Mouse (Mus musculus) MEL (cell line): ENCODE measurements around the gene Abhd10. TPM values are rescaled to one million over a fixed set of nuclear protein-coding genes. Genes with fewer than 3 reads are reported as not detected.

Source experiments
- DNase-seq: peaks from one replicate; pipeline ENCODE4 v3.0.0; 2011; ENCODE audit warnings: low read depth, low spot score
- H3K27ac ChIP-seq: 2 replicates; pipeline ENCODE4 v1.5.1; 2012; ENCODE audit warnings: low read depth, mild to moderate bottlenecking, control low read depth, low read length, moderate library complexity; ENCODE audit not compliant: control insufficient read depth
- H3K27me3 ChIP-seq, 2 experiments: fragments of 150-350 bp in 1 of 2; sonication (generic) in 1 of 2; 2 replicates each; pipeline ENCODE4 v1.6.1; 2012; ENCODE audit warnings: low read length in 2 of 2, mild to moderate bottlenecking in 2 of 2, improper control_type of control experiment in 1 of 2, moderate library complexity in 1 of 2; ENCODE audit not compliant: insufficient read depth in 2 of 2, control insufficient read depth in 1 of 2
- H3K36me3 ChIP-seq, 2 experiments: 2 replicates each; pipeline ENCODE4 v1.6.1; 2012 to 2014; ENCODE audit warnings: low read length in 2 of 2, improper control_type of control experiment in 1 of 2, inconsistent platforms in 1 of 2, mild to moderate bottlenecking in 1 of 2; ENCODE audit not compliant: insufficient read depth in 2 of 2, control insufficient read depth in 1 of 2
- H3K4me1 ChIP-seq, 2 experiments: fragments of 150-350 bp in 1 of 2; sonication (generic) in 1 of 2; 2 replicates each; pipeline ENCODE4 v1.6.1; 2012; ENCODE audit warnings: low read length in 2 of 2, improper control_type of control experiment in 1 of 2, mild to moderate bottlenecking in 1 of 2; ENCODE audit not compliant: insufficient read depth in 2 of 2, control insufficient read depth in 1 of 2
- H3K4me3 ChIP-seq, 2 experiments: fragments of 150-350 bp in 1 of 2; sonication (generic) in 1 of 2; 2 replicates each; pipeline ENCODE4 v1.5.1; 2012; ENCODE audit warnings: low read depth in 2 of 2, low read length in 2 of 2, mild to moderate bottlenecking in 2 of 2, moderate library complexity in 2 of 2, control low read depth in 1 of 2, improper control_type of control experiment in 1 of 2; ENCODE audit not compliant: control insufficient read depth in 1 of 2, insufficient read depth in 1 of 2
- H3K79me2 ChIP-seq: 2 replicates; pipeline ENCODE4 v1.6.1; 2012; ENCODE audit warnings: mild to moderate bottlenecking, low read length, moderate library complexity; ENCODE audit not compliant: control insufficient read depth, poor library complexity, insufficient read depth
- H3K9ac ChIP-seq: 2 replicates; pipeline ENCODE4 v1.6.1; 2012; ENCODE audit warnings: low read depth, mild to moderate bottlenecking, control low read depth, low read length, moderate library complexity; ENCODE audit not compliant: control insufficient read depth, poor library complexity, severe bottlenecking
- H3K9me3 ChIP-seq: fragments of 150-350 bp; sonication (generic); replicated peaks from 2 replicates; pipeline ENCODE4 v1.6.1; 2012; ENCODE audit warnings: mild to moderate bottlenecking, low read length, improper control_type of control experiment, moderate library complexity; ENCODE audit not compliant: insufficient read depth
- BHLHE40 ChIP-seq: IDR thresholded peaks from 2 replicates; pipeline ENCODE4 v1.6.1; 2012; ENCODE audit warnings: low read depth, mild to moderate bottlenecking, inconsistent platforms, low read length, improper control_type of control experiment, borderline replicate concordance
- CHD2 ChIP-seq: IDR thresholded peaks from 2 replicates; pipeline ENCODE4 v1.6.1; 2011; ENCODE audit warnings: low read length, improper control_type of control experiment
- CTCF ChIP-seq, 3 experiments: IDR thresholded peaks in 2 of 3; conservative IDR thresholded peaks in 1 of 3; 2 replicates each; pipeline ENCODE4 v1.5.1; 2011 to 2012; ENCODE audit warnings: low read length in 3 of 3, low read depth in 2 of 3, mild to moderate bottlenecking in 2 of 3, improper control_type of control experiment in 1 of 3, inconsistent platforms in 1 of 3, mixed read lengths in 1 of 3, moderate library complexity in 1 of 3; ENCODE audit not compliant: control insufficient read depth in 1 of 3, insufficient read depth in 1 of 3, poor library complexity in 1 of 3, severe bottlenecking in 1 of 3
- ELF1 ChIP-seq: IDR thresholded peaks from 2 replicates; pipeline ENCODE4 v1.6.1; 2014; ENCODE audit warnings: low read depth, mild to moderate bottlenecking, inconsistent platforms, low read length, improper control_type of control experiment, moderate library complexity
- GABPA ChIP-seq: IDR thresholded peaks from 2 replicates; pipeline ENCODE4 v1.6.1; 2012; ENCODE audit warnings: low read depth, mild to moderate bottlenecking, inconsistent platforms, low read length, improper control_type of control experiment, moderate library complexity
- GATA1 ChIP-seq: IDR thresholded peaks from 2 replicates; pipeline ENCODE4 v1.6.1; 2011; ENCODE audit warnings: low read depth, low read length, improper control_type of control experiment
- HCFC1 ChIP-seq: IDR thresholded peaks from 2 replicates; pipeline ENCODE4 v1.6.1; 2012; ENCODE audit warnings: low read depth, mild to moderate bottlenecking, inconsistent platforms, low read length, improper control_type of control experiment, moderate library complexity
- KAT2A ChIP-seq: conservative IDR thresholded peaks from 2 replicates; pipeline ENCODE4 v1.6.1; 2012; ENCODE audit warnings: low read depth, low read length, improper control_type of control experiment, inconsistent platforms
- MAFK ChIP-seq: IDR thresholded peaks from 2 replicates; pipeline ENCODE4 v1.6.1; 2011; ENCODE audit warnings: low read depth, mild to moderate bottlenecking, low read length, improper control_type of control experiment, borderline replicate concordance
- MEF2A ChIP-seq: IDR thresholded peaks from 2 replicates; pipeline ENCODE4 v1.6.1; 2014; ENCODE audit warnings: low read depth, mild to moderate bottlenecking, inconsistent platforms, low read length, improper control_type of control experiment; ENCODE audit not compliant: poor library complexity, insufficient replicate concordance, severe bottlenecking; ENCODE audit errors: extremely low read depth
- MYB ChIP-seq: IDR thresholded peaks from 2 replicates; pipeline ENCODE4 v1.6.1; 2011; ENCODE audit warnings: mild to moderate bottlenecking, low read depth, low read length, improper control_type of control experiment
- NELFE ChIP-seq: IDR thresholded peaks from 2 replicates; pipeline ENCODE4 v1.6.1; 2011; ENCODE audit warnings: low read depth, low read length, improper control_type of control experiment
- NRF1 ChIP-seq: IDR thresholded peaks from 2 replicates; pipeline ENCODE4 v1.6.1; 2014; ENCODE audit warnings: low read depth, mild to moderate bottlenecking, inconsistent platforms, low read length, improper control_type of control experiment, moderate library complexity; ENCODE audit not compliant: poor library complexity, insufficient read depth, severe bottlenecking
- POLR2A ChIP-seq, 2 experiments: IDR thresholded peaks; 2 replicates each; pipeline ENCODE4 v1.6.1; 2011 to 2012; ENCODE audit warnings: low read length in 2 of 2, mild to moderate bottlenecking in 2 of 2, control low read depth in 1 of 2, improper control_type of control experiment in 1 of 2, low read depth in 1 of 2, moderate library complexity in 1 of 2; ENCODE audit not compliant: control insufficient read depth in 1 of 2, insufficient read depth in 1 of 2, poor library complexity in 1 of 2
- POLR2AphosphoS2 ChIP-seq: IDR thresholded peaks from 2 replicates; pipeline ENCODE4 v1.6.1; 2011; ENCODE audit warnings: low read length, improper control_type of control experiment
- POLR2AphosphoS5 ChIP-seq: IDR thresholded peaks from 2 replicates; pipeline ENCODE4 v1.6.1; 2012; ENCODE audit warnings: low read depth, borderline replicate concordance, mild to moderate bottlenecking, inconsistent platforms, low read length, moderate library complexity, mixed read lengths
- RAD21 ChIP-seq: IDR thresholded peaks from 2 replicates; pipeline ENCODE4 v1.6.1; 2011; ENCODE audit warnings: mild to moderate bottlenecking, low read depth, low read length, improper control_type of control experiment
- RCOR1 ChIP-seq: IDR thresholded peaks from 2 replicates; pipeline ENCODE4 v1.6.1; 2012; ENCODE audit warnings: low read depth, mild to moderate bottlenecking, inconsistent platforms, low read length, improper control_type of control experiment
- SIN3A ChIP-seq: IDR thresholded peaks from 2 replicates; pipeline ENCODE4 v1.6.1; 2012; ENCODE audit warnings: low read length, improper control_type of control experiment, inconsistent platforms
- SMC3 ChIP-seq: IDR thresholded peaks from 2 replicates; pipeline ENCODE4 v1.6.1; 2011; ENCODE audit warnings: low read depth, low read length, improper control_type of control experiment
- TAL1 ChIP-seq: IDR thresholded peaks from 2 replicates; pipeline ENCODE4 v1.6.1; 2012; ENCODE audit warnings: mild to moderate bottlenecking, inconsistent platforms, low read length, moderate library complexity, mixed read lengths
- TBP ChIP-seq: IDR thresholded peaks from 2 replicates; pipeline ENCODE4 v1.8.0; 2011; ENCODE audit warnings: low read depth, low read length, improper control_type of control experiment
- TCF12 ChIP-seq: IDR thresholded peaks from 2 replicates; pipeline ENCODE4 v1.6.1; 2014; ENCODE audit warnings: low read depth, mild to moderate bottlenecking, inconsistent platforms, low read length, improper control_type of control experiment, moderate library complexity
- UBTF ChIP-seq: IDR thresholded peaks from 2 replicates; pipeline ENCODE4 v1.6.1; 2012; ENCODE audit warnings: low read depth, mild to moderate bottlenecking, inconsistent platforms, low read length, improper control_type of control experiment, moderate library complexity, borderline replicate concordance; ENCODE audit not compliant: insufficient read depth
- USF2 ChIP-seq, 2 experiments: IDR thresholded peaks; 2 replicates each; pipeline ENCODE4 v1.6.1; 2011 to 2012; ENCODE audit warnings: improper control_type of control experiment in 2 of 2, low read length in 2 of 2, borderline replicate concordance in 1 of 2, inconsistent platforms in 1 of 2, low read depth in 1 of 2, mild to moderate bottlenecking in 1 of 2; ENCODE audit not compliant: insufficient read depth in 1 of 2
- ZC3H11A ChIP-seq: IDR thresholded peaks from 2 replicates; pipeline ENCODE4 v1.6.1; 2012; ENCODE audit warnings: low read depth, mild to moderate bottlenecking, inconsistent platforms, low read length, improper control_type of control experiment
- ZKSCAN1 ChIP-seq: IDR thresholded peaks from 2 replicates; pipeline ENCODE4 v1.6.1; 2012; ENCODE audit warnings: low read depth, mild to moderate bottlenecking, inconsistent platforms, low read length, improper control_type of control experiment, moderate library complexity
- polyA plus RNA-seq, 2 experiments: library from polyadenylated mRNA; stranded (reverse) in 1 of 2; unstranded in 1 of 2; fragments of >175 nt in 1 of 2; fragments of >200 nt in 1 of 2; gene quantifications; 2 replicates each; pipeline versions ENCODE4 v1.2.1 to v1.2.4; 2012; ENCODE audit warnings: low replicate concordance in 2 of 2, low read depth in 1 of 2; ENCODE audit not compliant: insufficient read length in 2 of 2, insufficient read depth in 1 of 2, missing spikeins in 1 of 2
- total RNA-seq: library from RNA; depleted of rRNA; stranded (reverse); fragments of 300-350 nt; gene quantifications from 2 replicates; pipeline ENCODE4 v1.2.3, GENCODE M21; 2012

Abhd10 gene
- total and polyA plus RNA-seq, 3 experiments, result 9.5 to 11.1 TPM; not detected in 1

- TF ChIP-seq SMC3 (peak; percentile 13; the same call in 1 of the 2 replicates), CTCF (IDR thresholded peaks at IDR 0.05 in 2 of 3, conservative IDR thresholded peaks at IDR 0.05 in 1 of 3; ENCODE audit: control insufficient read depth in 1 of 3, insufficient read depth in 1 of 3, low read depth in 2 of 3, low read length in 3 of 3, poor library complexity in 1 of 3, severe bottlenecking in 1 of 3) (peak in 1 of 3 experiments; percentile 33; a peak in 2 of 6 replicates), TCF12 (no peak)
- Histone ChIP-seq H3K27me3 (no peaks in the 10 kb centered on the region; a peak in 1 of 4 replicates), H3K79me2 (no peaks in the 10 kb centered on the region), H3K4me1 (no peaks in the 10 kb centered on the region), H3K9ac (no peak overlapping the region), H3K27ac (no peak overlapping the region), H3K36me3 (no peaks in the 10 kb centered on the region), H3K9me3 (no peaks in the 10 kb centered on the region), H3K4me3 (no peak overlapping the region)
- no peak for DNase-seq
These were observed 18.7 kb upstream of the Abhd10 start for GRCm38 (mm10) chr16:45761425-45761824.

GRCm38 (mm10) chr16:45758726-45759269, 16.0 kb upstream of the Abhd10 start:
- H3K4me1 ChIP-seq, result no peaks in the 10 kb centered on the region

GRCm38 (mm10) chr16:45757421-45758078, 14.8 kb upstream of the Abhd10 start:
- H3K9me3 ChIP-seq, result no peaks in the 10 kb centered on the region
- H3K36me3 ChIP-seq, result no peaks in the 10 kb centered on the region
- H3K9ac ChIP-seq, result no peak overlapping the region
- no peaks in the 10 kb centered on the region for H3K4me1 ChIP-seq
- H3K27me3 ChIP-seq, result no peaks in the 10 kb centered on the region
- no peaks in the 10 kb centered on the region for H3K79me2 ChIP-seq
- H3K4me3 ChIP-seq, result 0 out of 4 replicates have a peak overlapping the region, but pooled peaks of 1 of the 2 experiments have one; percentile 11
- no peak for DNase-seq
- H3K27ac ChIP-seq, result no peak overlapping the region
- TF ChIP-seq TBP, result no peak
- no peak for TF ChIP-seq SIN3A
- no peak for TF ChIP-seq BHLHE40
- TF ChIP-seq USF2 (IDR thresholded peaks at IDR 0.05; ENCODE audit: borderline replicate concordance in 1 of 2, insufficient read depth in 1 of 2, low read depth in 1 of 2, low read length in 2 of 2), result no peak
- no peak for TF ChIP-seq ZKSCAN1
- no peak for TF ChIP-seq KAT2A
- no peak for TF ChIP-seq SMC3
- TF ChIP-seq NRF1, result no peak
- TF ChIP-seq GABPA, result no peak
- TF ChIP-seq RCOR1, result no peak
- no peak for TF ChIP-seq GATA1
- TF ChIP-seq MAFK, result no peak
- TF ChIP-seq TAL1, result no peak
- TF ChIP-seq ELF1, result no peak
- no peak for TF ChIP-seq TCF12
- TF ChIP-seq CHD2, result no peak
- no peak for TF ChIP-seq POLR2AphosphoS2
- no peak for TF ChIP-seq ZC3H11A

More at GRCm38 (mm10) chr16:45758726-45759269, 16.0 kb upstream of the Abhd10 start:
- Histone ChIP-seq H3K4me3 (no peak overlapping the region), H3K9me3 (no peaks in the 10 kb centered on the region), H3K79me2 (no peaks in the 10 kb centered on the region), H3K27me3 (no peaks in the 10 kb centered on the region; a peak in 1 of 4 replicates), H3K36me3 (no peaks in the 10 kb centered on the region), H3K27ac (no peak overlapping the region), H3K9ac (no peak overlapping the region)
- no peak for TF ChIP-seq MYB
- TF ChIP-seq UBTF, result no peak
- TF ChIP-seq MEF2A, result no peak
- TF ChIP-seq ELF1, result no peak
- TF ChIP-seq SMC3, result no peak
- TF ChIP-seq POLR2AphosphoS5, result no peak
- TF ChIP-seq RAD21, result no peak
- TF ChIP-seq HCFC1, result no peak
- no peak for TF ChIP-seq CHD2
- no peak for TF ChIP-seq POLR2A (IDR thresholded peaks at IDR 0.05; ENCODE audit: control insufficient read depth in 1 of 2, insufficient read depth in 1 of 2, low read depth in 1 of 2, low read length in 2 of 2, poor library complexity in 1 of 2)
- no peak for TF ChIP-seq NELFE
- TF ChIP-seq MAFK, result no peak
- no peak for TF ChIP-seq TAL1
- no peak for DNase-seq
